Mouse (Mus musculus) small intestine, adult 2 months (tissue): ENCODE measurements at regions not wholly inside any gene's neighbourhood (a gene's known extent, or its start where the extent isn't known, plus 50 kb on each side); places are given as distances from the start of the nearest gene placed in this dataset.

Experiments used
- CTCF ChIP-seq: fragments of 200-500 bp; IDR thresholded peaks from 2 replicates; pipeline ENCODE4 v1.5.1; 2012; ENCODE audit warnings: low read depth, mild to moderate bottlenecking, control low read depth, inconsistent platforms, low read length, moderate library complexity, mixed read lengths; ENCODE audit not compliant: insufficient replicate concordance, insufficient read length; ENCODE audit errors: extremely low read depth
- POLR2A ChIP-seq: fragments of 200-500 bp; IDR thresholded peaks from 2 replicates; pipeline ENCODE4 v1.6.1; 2012; ENCODE audit warnings: low read depth, mild to moderate bottlenecking, control low read depth, inconsistent platforms, low read length, moderate library complexity

GRCm38 (mm10) chr12:26244701-26245100 is 170.4 kb downstream of the Rnf144a start:
- TF ChIP-seq POLR2A = no peak
- TF ChIP-seq CTCF = no peak
